10 mouse cellular contexts compared by ENCODE assay signal in the genomic region with DNA sequence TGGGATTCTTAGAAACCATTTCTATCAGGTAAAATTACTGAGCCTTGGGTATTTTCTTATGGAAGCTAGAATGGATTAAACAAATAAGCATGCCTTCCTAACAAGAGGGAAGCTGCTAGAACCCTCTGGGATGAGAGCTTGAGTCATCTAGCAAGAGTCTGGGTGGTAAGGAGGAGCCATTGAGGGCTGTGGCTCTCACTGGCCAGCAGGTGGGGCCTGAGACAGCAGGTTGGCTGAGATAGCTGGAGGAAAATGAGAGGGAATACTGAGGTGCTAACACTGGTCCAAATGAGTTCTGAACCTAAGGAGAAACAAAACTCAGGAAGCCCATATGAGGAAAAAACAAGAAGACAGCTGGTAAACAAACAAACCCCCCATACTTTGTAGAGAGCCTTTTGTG. TPM values are rescaled to one million over a fixed set of nuclear protein-coding genes. Genes with fewer than 3 reads are reported as not detected.
A peak's percentile ranks its signal among the peaks of the same experiment; 100 is the strongest.
DNase-seq lines count a peak whose midpoint lies in the region; ATAC-seq and TF ChIP-seq lines count a peak whose summit lies in the region.
"Had no signal": no experiment of that assay in that cellular context is flagged by ENCODE, and none has a peak within 500 bp of the region (broad histone marks: within the 10 kb centered on the region; RNA-seq: fewer than 3 reads in every experiment).

No protein-coding gene starts in this region.

- no peaks in the 10 kb centered on the region for H3K9me3 ChIP-seq in kidney, embryonic 16.5 days (ENCODE audit: low read length)
- no peaks in the 10 kb centered on the region for H3K9me3 ChIP-seq in intestine, postnatal 0 days (ENCODE audit: control insufficient read depth)
- H3K9me3 ChIP-seq: embryonic facial prominence, embryonic 13.5 days; liver, embryonic 13.5 days had no signal

- H3K4me2 ChIP-seq in kidney, embryonic 16.5 days (replicated peaks; ENCODE audit: low read depth, low read length), result no peak overlapping the region
- no peak overlapping the region for H3K4me2 ChIP-seq in intestine, postnatal 0 days (replicated peaks; ENCODE audit: low read depth)
- H3K4me2 ChIP-seq: embryonic facial prominence, embryonic 13.5 days; liver, embryonic 13.5 days had no signal

- peak; percentile 48 to 65 for DNase-seq in adrenal gland, postnatal 36 days
- no peak for DNase-seq in adrenal gland, adult 18-20 months (ENCODE audit: low spot score in 2 of 2)
- peak; percentile 53 for DNase-seq in kidney, postnatal 10 days
- DNase-seq in ES-CJ7 (ENCODE audit: low read depth, low spot score), result peak; percentile 41
- DNase-seq in layer of hippocampus, adult 9-10 months (ENCODE audit: low spot score), result no peak
- DNase-seq: liver, embryonic 13.5 days had no signal

- H3K4me3 ChIP-seq in kidney, embryonic 16.5 days (ENCODE audit: low read length), result no peak overlapping the region
- H3K4me3 ChIP-seq in intestine, postnatal 0 days (ENCODE audit: low read depth, low read length), result no peak overlapping the region
- H3K4me3 ChIP-seq: embryonic facial prominence, embryonic 13.5 days; liver, embryonic 13.5 days had no signal

- TF ChIP-seq CTCF in intestine, postnatal 0 days (IDR thresholded peaks at IDR 0.05; ENCODE audit: low read depth), result peak; percentile 76

- ATAC-seq in kidney, embryonic 16.5 days (ENCODE audit: low FRiP score, low TSS enrichment), result no peak
- no peak for ATAC-seq in intestine, postnatal 0 days
- no peak for ATAC-seq in activated CD4-positive, CD25-positive, alpha-beta regulatory T cell, adult 4 months

- H3K27ac ChIP-seq in kidney, embryonic 16.5 days (ENCODE audit: low read length), result no peak overlapping the region
- no peak overlapping the region for H3K27ac ChIP-seq in intestine, postnatal 0 days (ENCODE audit: low read depth, low read length)
- H3K27ac ChIP-seq: embryonic facial prominence, embryonic 13.5 days; liver, embryonic 13.5 days had no signal

- no peaks in the 10 kb centered on the region for H3K27me3 ChIP-seq in kidney, embryonic 16.5 days (ENCODE audit: insufficient read depth, low read length)
- no peaks in the 10 kb centered on the region for H3K27me3 ChIP-seq in intestine, postnatal 0 days (replicated peaks; ENCODE audit: control insufficient read depth, insufficient read depth, low read length)
- H3K27me3 ChIP-seq: embryonic facial prominence, embryonic 13.5 days; liver, embryonic 13.5 days had no signal

- no peak overlapping the region for H3K9ac ChIP-seq in kidney, embryonic 16.5 days (replicated peaks; ENCODE audit: low read length)
- no peak overlapping the region for H3K9ac ChIP-seq in intestine, postnatal 0 days (ENCODE audit: low read depth, low read length)
- H3K9ac ChIP-seq: embryonic facial prominence, embryonic 13.5 days; liver, embryonic 13.5 days had no signal

- H3K4me1 ChIP-seq in kidney, embryonic 16.5 days (ENCODE audit: insufficient read depth, low read length), result peaks cover 16% of the 10 kb centered on the region
- no peaks in the 10 kb centered on the region; the same call in 1 of the 2 replicates for H3K4me1 ChIP-seq in intestine, postnatal 0 days (replicated peaks; ENCODE audit: control insufficient read depth, insufficient read depth, low read length)

- no peaks in the 10 kb centered on the region for H3K36me3 ChIP-seq in kidney, embryonic 16.5 days (ENCODE audit: insufficient read depth, low read length)
- H3K36me3 ChIP-seq in intestine, postnatal 0 days (ENCODE audit: control insufficient read depth, insufficient read depth), result peaks cover 5% of the 10 kb centered on the region
- H3K36me3 ChIP-seq: liver, embryonic 13.5 days had no signal

RNA-seq across cellular contexts. Expression of a gene that starts 42.1 kb away (rescaled TPM):
- total RNA-seq in adrenal gland, postnatal 36 days (2021), result 100 to 1,000 TPM; 148 to 154 TPM
- 100 to 1,000 TPM in 1 of 2 experiments, 10 to 100 TPM in 1; 71.5 to 274 TPM for total RNA-seq in adrenal gland, adult 18-20 months (2021)
- 4.5 and 4.8 TPM in 2 replicates for polyA plus RNA-seq in kidney, embryonic 16.5 days (2015; fragmentation: Nextera tagmentation; extraction: Ambion mirVana)
- polyA plus RNA-seq in intestine, postnatal 0 days (2015; fragmentation: Nextera tagmentation; extraction: Ambion mirVana), result 1.4 and 1.5 TPM in 2 replicates
- polyA plus RNA-seq in activated CD4-positive, CD25-positive, alpha-beta regulatory T cell, adult 4 months (2017; shearing (Covaris generic)), result 1 to 10 TPM; 3.2 to 3.4 TPM

Comparison
In these comparisons a context has a peak if more than half of its experiments do, and no peak if none do; other contexts are left out.
1. DNase-seq: peak in adrenal gland, postnatal 36 days (2 of 2), kidney, postnatal 10 days (single experiment) and ES-CJ7 (single experiment); none in adrenal gland, adult 18-20 months (0 of 2) and layer of hippocampus, adult 9-10 months (single experiment).